Mouse (Mus musculus): ENCODE data around the gene Hist1h3h.
A peak's percentile ranks its signal among the peaks of the same experiment; 100 is the strongest.
"Not testable (repeated sequence)": the region's sequence is repeated elsewhere in the genome, so short reads cannot be mapped to it uniquely, and the experiment has no call there.

The Hist1h3h gene

DNA sequence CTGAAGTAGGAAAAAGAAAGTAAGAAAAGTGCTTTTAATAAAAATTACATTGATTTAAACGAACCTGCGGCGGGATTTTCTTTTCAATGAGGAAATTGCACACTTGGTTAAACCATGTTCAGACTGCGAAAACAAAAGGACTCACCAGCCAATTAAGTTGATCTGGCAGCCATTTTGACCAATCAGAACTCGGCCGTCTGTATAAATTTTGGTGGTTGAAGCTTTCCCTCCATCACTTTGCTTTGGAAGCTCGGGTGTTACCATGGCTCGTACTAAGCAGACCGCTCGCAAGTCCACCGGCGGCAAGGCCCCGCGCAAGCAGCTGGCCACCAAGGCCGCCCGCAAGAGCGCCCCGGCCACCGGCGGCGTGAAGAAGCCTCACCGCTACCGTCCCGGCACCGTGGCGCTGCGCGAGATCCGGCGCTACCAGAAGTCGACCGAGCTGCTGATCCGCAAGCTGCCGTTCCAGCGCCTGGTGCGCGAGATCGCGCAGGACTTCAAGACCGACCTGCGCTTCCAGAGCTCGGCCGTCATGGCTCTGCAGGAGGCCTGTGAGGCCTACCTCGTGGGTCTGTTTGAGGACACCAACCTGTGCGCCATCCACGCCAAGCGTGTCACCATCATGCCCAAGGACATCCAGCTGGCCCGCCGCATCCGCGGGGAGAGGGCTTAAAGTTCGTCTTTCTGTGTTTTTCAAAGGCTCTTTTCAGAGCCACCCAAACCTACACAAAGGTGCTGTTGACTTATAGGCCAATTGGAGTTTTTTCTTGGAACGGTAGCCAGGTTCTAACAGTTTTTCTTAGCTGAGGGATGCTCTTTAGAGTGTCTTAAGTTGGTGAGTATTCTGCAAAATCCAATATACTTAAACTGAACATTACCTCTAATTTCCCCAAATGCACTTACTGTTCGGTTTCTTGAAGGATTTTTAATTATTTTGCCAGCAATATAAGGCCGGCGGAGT lies at the start of gene Hist1h3h:
Gene Hist1h3h (plus strand): TSS at position 263 of the 961 bp plus-strand sequence.
- DNase-seq (ENCODE audit: low read depth, low spot score): peak; percentile 96

DNA sequence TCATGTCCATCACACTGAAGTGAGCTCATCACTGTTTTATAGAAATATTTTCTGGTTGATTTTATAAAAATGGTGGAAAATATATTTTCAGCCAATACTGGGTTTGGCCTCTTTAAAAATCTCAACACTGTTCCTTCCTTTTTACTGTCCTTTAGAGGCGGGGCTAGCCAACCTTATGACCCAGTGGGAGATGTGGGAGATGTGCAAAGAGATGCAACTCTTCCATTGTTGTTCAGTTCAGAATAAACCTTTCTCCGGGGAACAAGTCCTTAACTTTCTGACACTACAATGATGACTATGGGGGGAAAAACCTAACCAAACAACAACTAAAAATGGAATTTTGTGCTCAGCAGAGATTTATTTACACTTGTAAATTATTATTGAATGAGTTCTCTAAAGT lies 40.2 kb upstream of the Hist1h3h start, which contains the start of gene Olfr1360:
Gene Olfr1360 (minus strand): TSS at position 101 of the 400 bp plus-strand sequence.
- no peak for DNase-seq (ENCODE audit: low read depth, low spot score)

GRCm38 (mm10) chr13:21697811-21698210 lies 19.6 kb upstream of the Hist1h3h start, which contains the start of gene Olfr1359:
Gene Olfr1359 (plus strand): TSS chr13:21698111.
- DNase-seq (ENCODE audit: low read depth, low spot score): no peak

- no peak for DNase-seq (ENCODE audit: low read depth, low spot score)
Measured at GRCm38 (mm10) chr13:21706669-21707068, 10.8 kb upstream of the Hist1h3h start.

- peak; percentile 74 for DNase-seq (ENCODE audit: low read depth, low spot score)
Measured at GRCm38 (mm10) chr13:21710031-21710711, 7.3 kb upstream of the Hist1h3h start.

GRCm38 (mm10) chr13:21710821-21711525 lies 6.5 kb upstream of the Hist1h3h start:
- no peak for DNase-seq (ENCODE audit: low read depth, low spot score)

DNA sequence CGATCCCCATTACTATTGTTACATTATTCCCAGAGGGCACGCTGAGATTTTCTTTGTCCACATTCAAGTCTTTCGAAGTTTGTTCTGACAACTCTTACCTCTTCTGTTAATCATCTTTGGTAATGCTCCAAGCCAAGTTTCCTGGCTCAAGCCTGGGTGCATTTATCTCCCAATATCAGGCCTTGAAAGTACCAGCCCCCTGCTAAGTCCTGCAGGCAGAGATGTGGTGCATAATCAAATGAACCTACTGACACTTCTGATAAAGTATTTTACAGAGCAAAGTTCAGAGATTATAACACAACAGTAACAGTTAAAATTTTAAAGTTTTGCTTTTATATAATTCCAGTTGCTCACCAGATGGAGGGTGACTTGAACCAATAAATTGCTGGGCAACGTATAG lies 5.8 kb upstream of the Hist1h3h start:
- DNase-seq (ENCODE audit: low read depth, low spot score): no peak

- DNase-seq (ENCODE audit: low read depth, low spot score): no peak
Measured at GRCm38 (mm10) chr13:21714725-21715124, 2.7 kb upstream of the Hist1h3h start.

- no peak for DNase-seq (ENCODE audit: low read depth, low spot score)
Measured at GRCm38 (mm10) chr13:21715131-21715863, 2.2 kb upstream of the Hist1h3h start.

DNA sequence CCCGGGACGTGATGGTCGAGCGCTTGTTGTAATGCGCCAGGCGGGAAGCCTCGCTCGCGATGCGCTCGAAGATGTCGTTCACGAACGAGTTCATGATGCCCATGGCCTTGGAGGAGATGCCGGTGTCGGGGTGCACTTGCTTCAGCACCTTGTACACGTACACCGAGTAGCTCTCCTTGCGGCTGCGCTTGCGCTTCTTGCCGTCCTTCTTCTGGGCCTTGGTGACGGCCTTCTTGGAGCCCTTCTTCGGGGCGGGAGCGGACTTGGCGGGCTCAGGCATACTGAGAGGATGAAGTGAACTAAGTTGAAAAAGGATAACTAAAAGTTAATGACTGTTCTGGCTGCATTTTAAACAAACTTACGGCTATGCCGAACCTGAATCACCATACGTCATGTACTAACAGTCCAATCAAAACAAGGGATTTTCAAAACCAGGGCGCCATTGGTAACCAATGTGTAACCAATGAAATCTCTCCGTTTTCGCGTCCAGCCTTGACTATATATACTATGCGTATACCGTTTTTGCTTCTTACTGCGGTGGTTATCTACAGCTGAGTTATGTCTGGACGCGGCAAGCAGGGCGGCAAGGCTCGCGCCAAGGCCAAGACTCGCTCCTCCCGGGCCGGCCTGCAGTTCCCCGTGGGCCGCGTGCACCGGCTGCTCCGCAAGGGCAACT lies 1.5 kb upstream of the Hist1h3h start, which contains the start of the genes Hist1h2bl and Hist1h2ai:
Gene Hist1h2bl (minus strand): TSS at position 280 of the 676 bp plus-strand sequence.
Gene Hist1h2ai (plus strand): TSS at position 559 of the 676 bp plus-strand sequence.
- peak; percentile 97 for DNase-seq (ENCODE audit: low read depth, low spot score)

GRCm38 (mm10) chr13:21716540-21717391 lies 693 bp upstream of the Hist1h3h start:
- not testable (repeated sequence) for DNase-seq (ENCODE audit: low read depth, low spot score)

- DNase-seq (ENCODE audit: low read depth, low spot score): no peak
Measured at GRCm38 (mm10) chr13:21718381-21719080, 1.1 kb downstream of the Hist1h3h start.

DNA sequence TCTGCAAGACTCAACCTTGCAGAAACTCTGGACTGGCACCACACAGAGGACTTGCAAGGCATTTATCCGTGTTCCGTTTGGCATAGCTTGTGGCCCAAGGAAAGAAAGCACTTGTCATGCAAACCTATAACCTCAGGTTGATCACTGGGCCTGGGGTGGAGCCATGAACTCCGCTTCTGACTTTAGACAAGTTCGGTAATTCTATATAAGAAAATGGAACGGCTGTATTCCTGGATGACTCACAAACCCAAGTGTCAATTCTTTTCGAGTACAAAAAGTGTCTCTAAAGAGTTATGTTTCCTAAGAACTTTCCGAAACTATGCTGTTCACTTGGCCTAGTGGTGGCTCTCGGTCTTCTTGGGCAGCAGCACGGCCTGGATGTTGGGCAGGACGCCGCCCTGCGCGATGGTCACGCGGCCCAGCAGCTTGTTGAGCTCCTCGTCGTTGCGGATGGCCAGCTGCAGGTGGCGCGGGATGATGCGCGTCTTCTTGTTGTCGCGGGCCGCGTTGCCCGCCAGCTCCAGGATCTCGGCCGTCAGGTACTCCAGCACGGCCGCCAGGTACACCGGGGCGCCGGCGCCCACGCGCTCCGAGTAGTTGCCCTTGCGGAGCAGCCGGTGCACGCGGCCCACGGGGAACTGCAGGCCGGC lies 3.8 kb downstream of the Hist1h3h start:
- not testable (repeated sequence) for DNase-seq (ENCODE audit: low read depth, low spot score)

- peak; percentile 95 for DNase-seq (ENCODE audit: low read depth, low spot score)
Measured at GRCm38 (mm10) chr13:21721757-21722372, 4.4 kb downstream of the Hist1h3h start, which contains the start of gene Hist1h2bm. Gene Hist1h2bm (plus strand): TSS chr13:21722044.

GRCm38 (mm10) chr13:21722373-21722925 lies 5.0 kb downstream of the Hist1h3h start:
- DNase-seq (ENCODE audit: low read depth, low spot score): no peak

- DNase-seq (ENCODE audit: low read depth, low spot score): no peak
Measured at GRCm38 (mm10) chr13:21722993-21723836, 5.8 kb downstream of the Hist1h3h start.

All from telencephalon, adult 2 months (tissue).